Mouse (Mus musculus) liver, embryonic 16.5 days (tissue): ENCODE measurements around the gene Sema6d. TPM values are rescaled to one million over a fixed set of nuclear protein-coding genes. Genes with fewer than 3 reads are reported as not detected.

Source experiments
- ATAC-seq: fragments of 200-750 bp; cut with Nextera tagmentation; 2 replicates; pipeline ENCODE4 v1.8.0; 2017; ENCODE audit warnings: low read depth, mild to moderate bottlenecking, moderate number of reproducible peaks, moderate library complexity
- H3K27ac ChIP-seq: fragments of 300-500 bp; sonication (generic); 2 replicates; pipeline ENCODE4 v1.5.1; 2014; ENCODE audit warnings: mild to moderate bottlenecking, low read length
- H3K27me3 ChIP-seq: fragments of 300-500 bp; sonication (generic); 2 replicates; pipeline ENCODE4 v1.6.1; 2014; ENCODE audit warnings: low read depth, low read length, mixed read lengths; ENCODE audit not compliant: control insufficient read depth, insufficient read depth
- H3K36me3 ChIP-seq: fragments of 300-500 bp; sonication (generic); 2 replicates; pipeline ENCODE4 v1.6.1; 2014; ENCODE audit warnings: mild to moderate bottlenecking; ENCODE audit not compliant: control insufficient read depth, insufficient read depth
- H3K4me1 ChIP-seq: fragments of 300-500 bp; sonication (generic); 2 replicates; pipeline ENCODE4 v1.6.1; 2014; ENCODE audit warnings: low read depth, low read length, mixed read lengths; ENCODE audit not compliant: control insufficient read depth
- H3K4me2 ChIP-seq: fragments of 300-500 bp; sonication (generic); 2 replicates; pipeline ENCODE4 v1.6.1; 2014; ENCODE audit warnings: low read depth, low read length, mixed read lengths
- H3K4me3 ChIP-seq: fragments of 300-500 bp; sonication (generic); 2 replicates; pipeline ENCODE4 v1.5.1; 2014; ENCODE audit warnings: low read depth, mild to moderate bottlenecking, low read length
- H3K9ac ChIP-seq: fragments of 300-500 bp; sonication (generic); 2 replicates; pipeline ENCODE4 v1.6.1; 2014; ENCODE audit warnings: low read depth, low read length
- H3K9me3 ChIP-seq: fragments of 300-500 bp; sonication (generic); replicated peaks from 2 replicates; pipeline ENCODE4 v1.6.1; 2016; ENCODE audit warnings: low read length; ENCODE audit not compliant: control insufficient read depth
- WGBS: fragments of 180-500 bp; shearing (Covaris S2); extraction: QIAGEN DNeasy Blood & Tissue Kit; methylation state at CpG from one replicate; pipeline ENCODE4 v1.1.7; 2014; ENCODE audit not compliant: insufficient replicate concordance; 5-methylcytosine and 5-hydroxymethylcytosine counted together
- polyA plus RNA-seq: library from polyadenylated mRNA; unstranded; fragments of >200 nt; fragmentation: Nextera tagmentation; extraction: Ambion mirVana; gene quantifications from 2 replicates; pipeline ENCODE4 v1.2.1, GENCODE M21; 2015

Sema6d gene
- 3.5 and 4.8 TPM in 2 replicates for polyA plus RNA-seq

DNA sequence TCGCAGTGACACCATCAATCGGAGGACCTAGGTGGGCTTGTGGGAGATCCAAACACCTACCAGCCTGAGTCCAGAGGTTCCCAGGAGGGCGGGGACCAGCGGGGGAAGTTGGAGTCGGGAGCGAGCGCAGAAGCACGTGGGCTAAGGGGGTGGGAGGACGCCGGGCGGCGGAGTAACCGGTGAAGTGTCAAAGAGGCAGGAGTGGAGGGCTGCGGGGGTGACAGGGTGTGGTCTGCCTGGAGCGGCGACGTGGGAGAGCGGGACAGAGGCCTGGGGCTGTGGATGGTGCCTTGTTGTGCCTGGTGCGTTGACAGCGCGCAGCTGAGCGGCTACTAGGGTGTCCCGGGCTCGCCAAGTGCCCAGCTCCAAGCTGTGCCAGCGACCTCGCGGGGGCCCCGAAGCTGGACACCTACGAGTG, at the start of gene Sema6d:
TSS of gene Sema6d (plus strand) at position 157 of the 418 bp plus-strand sequence.
- H3K4me3 ChIP-seq, result peak within 1 kb of the TSS; percentile 41
- H3K4me2 ChIP-seq, result peak within 1 kb of the TSS; percentile 27
- H3K36me3 ChIP-seq, result no peaks in the 10 kb centered on the region
- WGBS, result 3% methylated on average over 29 of the region's 29 CpGs
- ATAC-seq, result no peak
- no peak within 1 kb of the TSS for H3K27ac ChIP-seq
- peaks cover 17% of the 10 kb centered on the region for H3K27me3 ChIP-seq
- no peak within 1 kb of the TSS for H3K9ac ChIP-seq
- no peaks in the 10 kb centered on the region for H3K4me1 ChIP-seq
- no peaks in the 10 kb centered on the region for H3K9me3 ChIP-seq

DNA sequence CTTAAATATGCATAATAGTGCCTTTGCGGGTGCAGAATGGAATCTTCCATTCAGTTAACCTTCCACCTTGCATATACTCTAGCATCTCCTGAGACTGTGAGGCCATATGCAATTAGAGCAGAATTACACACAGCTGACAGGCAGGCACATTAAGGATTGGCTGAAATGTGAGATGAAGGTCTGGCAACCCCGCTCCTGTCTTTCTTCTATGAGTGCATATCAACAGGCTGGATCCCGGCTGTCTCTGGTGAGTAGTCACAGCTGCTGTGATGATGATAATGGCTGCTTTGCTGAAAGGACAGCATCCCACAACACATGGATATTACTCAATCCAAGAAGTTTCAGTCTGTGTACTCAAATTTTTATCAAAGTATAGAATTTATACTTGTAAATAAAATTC, 29.9 kb upstream of the Sema6d start:
- H3K27ac ChIP-seq, result no peak overlapping the region
- no peaks in the 10 kb centered on the region for H3K9me3 ChIP-seq
- H3K36me3 ChIP-seq, result no peaks in the 10 kb centered on the region
- H3K4me1 ChIP-seq, result no peaks in the 10 kb centered on the region
- no peak for ATAC-seq
- no peak overlapping the region for H3K4me2 ChIP-seq
- H3K9ac ChIP-seq, result no peak overlapping the region
- WGBS, result 66% methylated on average over 3 of the region's 3 CpGs
- H3K4me3 ChIP-seq, result no peak overlapping the region
- no peaks in the 10 kb centered on the region for H3K27me3 ChIP-seq

DNA sequence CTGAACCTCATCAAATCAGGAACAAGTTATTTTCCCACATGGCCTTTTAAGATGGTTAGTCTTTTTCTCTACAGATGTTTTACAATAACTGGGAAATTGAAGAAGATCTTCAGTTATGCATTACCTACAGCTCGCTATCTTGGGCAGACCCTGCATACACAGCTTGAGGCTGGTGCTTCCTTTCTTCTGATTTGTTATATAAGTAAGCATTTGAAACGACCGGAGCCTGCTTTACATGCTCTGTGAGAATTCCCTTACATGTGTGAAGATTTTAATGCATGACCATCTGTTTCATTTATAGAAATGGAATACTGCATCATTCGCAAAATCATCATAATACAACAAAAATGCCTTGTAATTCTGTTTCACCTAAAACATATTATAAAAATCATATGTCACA, 21.4 kb upstream of the Sema6d start:
- no peaks in the 10 kb centered on the region for H3K4me1 ChIP-seq
- no peaks in the 10 kb centered on the region for H3K9me3 ChIP-seq
- no peaks in the 10 kb centered on the region for H3K27me3 ChIP-seq
- no peaks in the 10 kb centered on the region for H3K36me3 ChIP-seq
- no peak overlapping the region for H3K4me3 ChIP-seq
- H3K27ac ChIP-seq, result no peak overlapping the region
- whole genome bisulfite sequencing, result 64% methylated on average over 4 of the region's 4 CpGs
- no peak for ATAC-seq
- no peak overlapping the region for H3K4me2 ChIP-seq
- H3K9ac ChIP-seq, result no peak overlapping the region

DNA sequence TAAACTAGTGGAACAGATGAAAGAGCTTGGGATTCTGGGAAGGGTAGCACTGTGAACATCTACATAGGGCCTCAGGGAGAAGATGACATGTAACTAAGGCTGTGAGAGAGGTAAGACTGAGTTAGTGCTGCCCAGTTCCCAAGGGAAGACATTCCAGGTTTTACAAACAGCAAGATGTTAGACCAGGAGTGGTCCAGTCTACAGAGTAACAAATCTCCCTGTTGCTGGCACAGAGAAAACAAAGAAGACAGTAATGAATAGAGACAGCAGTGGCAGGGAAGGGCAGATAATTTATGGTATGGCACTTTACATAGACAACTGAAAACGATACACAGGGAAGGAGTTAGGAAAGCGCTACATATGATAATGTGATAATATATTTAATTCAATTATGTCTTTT, 19.1 kb upstream of the Sema6d start:
- H3K27me3 ChIP-seq, result no peaks in the 10 kb centered on the region
- ATAC-seq, result no peak
- no peaks in the 10 kb centered on the region for H3K36me3 ChIP-seq
- no peaks in the 10 kb centered on the region for H3K9me3 ChIP-seq
- no peaks in the 10 kb centered on the region for H3K4me1 ChIP-seq
- no peak overlapping the region for H3K4me2 ChIP-seq
- no peak overlapping the region for H3K27ac ChIP-seq
- 69% methylated on average over 2 of the region's 2 CpGs for WGBS
- no peak overlapping the region for H3K9ac ChIP-seq
- no peak overlapping the region for H3K4me3 ChIP-seq

DNA sequence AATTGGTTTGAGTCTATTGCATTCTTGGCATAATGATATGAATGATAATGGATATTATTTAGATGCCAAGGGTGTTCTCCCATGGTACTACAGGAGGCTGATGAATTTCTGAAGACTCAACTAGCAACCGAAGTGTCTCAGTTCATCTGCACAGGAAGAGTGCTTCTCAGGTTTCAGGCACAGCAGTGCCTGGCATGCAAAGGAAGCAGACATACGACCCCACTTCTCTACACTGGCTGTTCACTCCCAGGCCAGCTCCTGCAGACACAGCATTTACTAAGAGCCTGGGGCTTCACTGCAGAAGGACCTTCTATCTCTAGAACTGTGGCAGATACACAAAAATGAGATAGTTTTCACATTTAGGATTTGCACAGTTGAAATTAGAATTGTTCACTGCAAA, 18.4 kb upstream of the Sema6d start:
- H3K9me3 ChIP-seq, result no peaks in the 10 kb centered on the region
- H3K4me2 ChIP-seq, result no peak overlapping the region
- no peak for ATAC-seq
- no peak overlapping the region for H3K4me3 ChIP-seq
- WGBS, result 13% methylated on average over 2 of the region's 2 CpGs
- no peaks in the 10 kb centered on the region for H3K4me1 ChIP-seq
- H3K27ac ChIP-seq, result no peak overlapping the region
- no peaks in the 10 kb centered on the region for H3K36me3 ChIP-seq
- H3K9ac ChIP-seq, result no peak overlapping the region
- H3K27me3 ChIP-seq, result no peaks in the 10 kb centered on the region

DNA sequence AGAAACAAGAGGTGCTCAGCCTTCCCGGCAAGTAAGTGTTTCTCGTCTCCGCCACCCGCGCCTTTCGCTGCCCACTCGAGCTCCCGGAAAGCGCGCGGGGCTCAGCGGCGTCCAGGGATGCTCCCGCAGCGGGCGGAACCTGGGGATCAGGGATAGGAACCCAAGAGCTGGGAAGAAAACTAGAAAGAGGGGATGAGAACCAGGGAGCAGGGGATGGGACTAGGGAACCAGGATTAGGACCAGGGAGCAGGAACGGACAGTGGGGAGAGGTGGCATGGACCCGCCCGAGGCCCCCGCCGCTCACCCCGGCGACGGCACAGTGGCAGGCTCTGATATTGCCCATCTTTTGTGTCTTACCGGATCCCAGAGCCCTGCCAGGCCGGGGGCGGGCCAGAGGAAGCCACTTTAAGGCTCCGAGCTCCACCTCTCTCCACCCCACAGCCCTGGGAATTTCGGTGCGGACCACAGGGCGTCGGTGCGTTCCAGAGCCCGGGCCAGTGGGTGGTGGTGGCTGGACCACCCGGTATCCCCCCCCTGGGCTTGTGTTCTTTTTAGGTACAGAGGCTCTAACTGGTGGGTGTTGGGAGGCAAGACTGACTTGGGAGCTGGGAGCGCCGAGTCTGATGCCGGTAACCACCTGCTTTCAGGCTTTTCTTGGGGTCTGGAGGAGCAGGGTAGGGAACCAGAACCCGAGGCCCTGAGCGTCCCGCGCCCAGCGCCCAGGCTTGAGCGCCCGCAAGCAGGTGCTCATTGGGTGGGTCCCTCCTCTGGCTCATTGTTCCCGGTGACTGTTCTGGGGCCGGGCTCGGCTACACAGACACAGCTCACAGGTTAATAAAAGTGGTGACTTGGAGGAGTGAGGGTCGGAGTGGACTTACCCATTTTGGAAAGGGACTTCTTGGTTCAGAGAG, 717 bp downstream of the Sema6d start:
- no peaks in the 10 kb centered on the region for H3K4me1 ChIP-seq
- H3K27ac ChIP-seq, result no peak overlapping the region
- H3K4me3 ChIP-seq, result peak overlapping the region; percentile 41
- 1% methylated on average over 49 of the region's 49 CpGs for WGBS
- H3K36me3 ChIP-seq, result no peaks in the 10 kb centered on the region
- peak overlapping the region; percentile 27 for H3K4me2 ChIP-seq
- ATAC-seq, result no peak
- H3K9me3 ChIP-seq, result no peaks in the 10 kb centered on the region
- no peak overlapping the region for H3K9ac ChIP-seq
- peaks cover 17% of the 10 kb centered on the region for H3K27me3 ChIP-seq

DNA sequence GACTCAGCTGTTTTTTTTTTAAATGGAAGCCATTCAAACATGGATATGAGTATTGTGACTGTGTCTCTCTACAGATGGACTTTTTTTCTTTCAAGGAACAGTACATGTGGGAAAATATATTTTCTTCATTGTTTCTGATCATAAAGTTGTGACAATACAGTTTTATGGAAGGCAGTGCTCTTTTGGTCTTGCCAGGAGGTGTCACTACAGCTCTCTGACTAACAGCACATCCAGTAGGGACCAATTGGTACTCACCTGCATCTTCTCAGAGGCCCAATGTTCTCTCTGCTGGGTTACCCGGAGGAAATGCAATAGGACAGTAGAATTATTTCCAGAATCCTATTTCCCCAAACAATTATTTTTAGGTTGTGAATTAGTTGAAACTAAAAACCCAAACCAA, 9.9 kb downstream of the Sema6d start:
- Histone ChIP-seq H3K4me1 (no peaks in the 10 kb centered on the region), H3K36me3 (no peaks in the 10 kb centered on the region), H3K9me3 (no peaks in the 10 kb centered on the region), H3K4me3 (no peak overlapping the region), H3K27ac (no peak overlapping the region), H3K4me2 (no peak overlapping the region), H3K9ac (no peak overlapping the region), H3K27me3 (no peaks in the 10 kb centered on the region)
- no peak for ATAC-seq
- 36% methylated on average over 1 of the region's 1 CpGs for WGBS

DNA sequence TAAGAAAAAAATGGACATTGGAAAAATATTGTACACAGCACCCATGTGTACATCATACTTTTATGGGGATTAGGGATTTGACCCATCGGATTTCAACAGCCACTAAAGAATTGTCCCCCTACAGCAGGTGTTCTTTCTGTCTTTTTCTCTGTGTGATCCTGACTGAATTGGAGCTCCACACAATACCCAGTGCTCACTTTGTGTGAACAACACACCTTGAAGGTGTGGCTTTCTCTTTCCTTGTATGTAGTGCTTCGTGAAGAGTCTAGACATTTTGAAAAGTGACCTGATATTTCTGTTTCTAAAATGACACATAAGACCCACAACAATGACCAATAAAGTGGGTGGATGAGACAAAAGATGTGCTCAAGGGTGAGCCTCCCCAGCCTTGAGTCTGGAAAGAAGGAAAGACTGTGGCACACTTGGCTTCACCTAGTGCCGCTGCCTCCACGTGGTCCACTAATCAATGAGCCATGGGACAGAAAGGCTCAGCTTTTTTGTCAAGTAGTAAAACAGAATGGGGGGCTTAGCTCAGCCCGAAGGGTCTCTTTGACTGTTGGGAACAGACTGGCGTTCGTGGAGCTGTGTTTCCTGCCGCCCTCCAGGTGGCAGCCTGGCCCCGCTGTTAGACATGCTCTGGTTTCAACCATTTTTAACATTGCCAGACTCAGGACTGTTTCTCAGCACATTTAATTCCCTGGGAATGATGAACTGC, 10.9 kb downstream of the Sema6d start:
- H3K27ac ChIP-seq, result no peak overlapping the region
- no peak overlapping the region for H3K4me3 ChIP-seq
- H3K9me3 ChIP-seq, result no peaks in the 10 kb centered on the region
- WGBS, result 23% methylated on average over 9 of the region's 9 CpGs
- no peak overlapping the region for H3K9ac ChIP-seq
- H3K27me3 ChIP-seq, result no peaks in the 10 kb centered on the region
- no peaks in the 10 kb centered on the region for H3K36me3 ChIP-seq
- no peaks in the 10 kb centered on the region for H3K4me1 ChIP-seq
- ATAC-seq, result no peak
- H3K4me2 ChIP-seq, result no peak overlapping the region

DNA sequence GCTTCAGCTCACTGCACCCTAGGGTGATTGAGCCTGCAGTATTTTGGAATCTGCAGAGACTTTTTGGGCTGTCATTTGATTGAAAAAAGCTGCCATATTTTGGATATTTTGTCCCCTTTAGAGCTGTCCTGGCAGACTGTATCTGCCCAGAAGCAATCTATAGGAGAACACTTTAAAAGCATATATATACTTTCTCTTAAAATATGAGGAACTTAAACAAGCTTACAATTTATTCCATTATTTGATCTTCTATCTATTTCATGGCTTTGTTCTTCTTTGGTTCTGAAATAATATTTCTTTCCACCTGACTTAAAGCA, 11.4 kb downstream of the Sema6d start:
- ATAC-seq, result no peak
- H3K4me1 ChIP-seq, result no peaks in the 10 kb centered on the region
- no peak overlapping the region for H3K9ac ChIP-seq
- no peak overlapping the region for H3K4me2 ChIP-seq
- no peaks in the 10 kb centered on the region for H3K36me3 ChIP-seq
- no peak overlapping the region for H3K4me3 ChIP-seq
- H3K27me3 ChIP-seq, result no peaks in the 10 kb centered on the region
- no peaks in the 10 kb centered on the region for H3K9me3 ChIP-seq
- no peak overlapping the region for H3K27ac ChIP-seq
